Mouse (Mus musculus) small intestine, adult 2 months (tissue): ENCODE measurements at regions not wholly inside any gene's neighbourhood (a gene's known extent, or its start where the extent isn't known, plus 50 kb on each side); places are given as distances from the start of the nearest gene placed in this dataset.

Experiments used
- CTCF ChIP-seq: fragments of 200-500 bp; IDR thresholded peaks from 2 replicates; pipeline ENCODE4 v1.5.1; 2012; ENCODE audit warnings: low read depth, mild to moderate bottlenecking, control low read depth, inconsistent platforms, low read length, moderate library complexity, mixed read lengths; ENCODE audit not compliant: insufficient replicate concordance, insufficient read length; ENCODE audit errors: extremely low read depth
- POLR2A ChIP-seq: fragments of 200-500 bp; IDR thresholded peaks from 2 replicates; pipeline ENCODE4 v1.6.1; 2012; ENCODE audit warnings: low read depth, mild to moderate bottlenecking, control low read depth, inconsistent platforms, low read length, moderate library complexity

- no peak for TF ChIP-seq CTCF
- TF ChIP-seq POLR2A, result no peak
These were observed 177.5 kb upstream of the Tas2r119 start for GRCm38 (mm10) chr15:31999553-31999952.
